Mouse (Mus musculus): ENCODE measurements around the gene Lrrc41.

GRCm38 (mm10) chr4:116049211-116049610, 25.9 kb upstream of the Lrrc41 start:
- no peak for TF ChIP-seq CTCF (IDR thresholded peaks at IDR 0.05; ENCODE audit: control insufficient read depth, insufficient read depth, insufficient replicate concordance, low read depth, low read length)
- no peak for TF ChIP-seq POLR2A (IDR thresholded peaks at IDR 0.05; ENCODE audit: control insufficient read depth, low read depth, low read length)

Measured in testis, adult 2 months (tissue).